Mouse (Mus musculus): ENCODE data around the gene Tmcc2.

Tmcc2 gene

DNA sequence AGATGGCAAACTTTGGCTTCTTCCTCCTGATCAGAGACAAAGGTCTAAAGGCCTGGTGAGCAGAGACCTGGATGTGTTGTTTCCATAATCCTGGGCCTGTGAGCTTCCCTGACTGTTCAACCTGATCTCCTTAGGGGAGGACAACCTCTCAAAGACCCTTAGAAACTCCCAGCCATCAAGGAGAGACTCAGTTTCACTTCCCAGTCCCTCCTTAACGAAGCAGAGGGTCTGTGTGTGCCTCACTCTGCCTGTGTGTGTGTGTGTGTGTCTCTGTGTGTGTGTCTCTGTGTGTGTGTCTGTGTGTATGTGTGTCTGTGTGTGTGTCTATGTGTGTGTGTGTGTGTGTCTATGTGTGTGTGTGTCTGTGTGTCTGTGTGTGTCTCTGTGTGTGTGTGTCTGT lies 47.4 kb downstream of the Tmcc2 start:
- CTCF ChIA-PET, result interaction anchor here in 1 of 4 experiments (1.7 kb wide), 1 partner anchor 12 kb away, joined by 6 read pairs; no protein-coding TSS in a partner anchor
- POLR2A ChIA-PET, result interaction anchor here in 3 of 4 experiments (0.7 to 1.7 kb wide), 3 partner anchors 10 to 126 kb away, joined by 3 to 6 read pairs (median 3); no protein-coding TSS in a partner anchor

DNA sequence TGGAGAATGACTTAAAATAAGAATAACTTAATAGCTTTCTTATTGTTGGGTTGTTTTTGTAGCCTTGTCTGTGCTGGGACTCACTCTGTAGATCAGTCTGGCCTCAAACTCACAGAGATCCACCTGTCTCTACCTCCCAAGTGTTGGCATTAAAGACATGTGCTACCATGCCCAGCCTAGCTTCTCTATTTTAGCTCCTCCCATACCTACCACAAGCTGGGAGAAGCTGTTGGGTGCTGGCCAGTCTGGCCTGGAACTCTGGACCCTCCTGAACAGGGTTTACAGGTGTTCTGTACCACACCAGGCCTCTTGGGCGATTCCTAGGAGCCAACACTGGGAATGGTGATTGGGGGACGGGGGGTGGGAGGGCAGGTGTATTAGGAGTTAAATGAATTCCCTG lies 47.9 kb downstream of the Tmcc2 start:
- ChIA-PET POLR2A (interaction anchor here in 3 of 4 experiments (0.5 to 2.4 kb wide), 10 partner anchors 10 to 866 kb away, joined by 3 to 11 read pairs (median 4); no protein-coding TSS in a partner anchor), CTCF (interaction anchor here in 1 of 4 experiments (1.4 to 2.0 kb wide), 3 partner anchors 13 to 131 kb away, joined by 4 to 6 read pairs (median 6); no protein-coding TSS in a partner anchor)

DNA sequence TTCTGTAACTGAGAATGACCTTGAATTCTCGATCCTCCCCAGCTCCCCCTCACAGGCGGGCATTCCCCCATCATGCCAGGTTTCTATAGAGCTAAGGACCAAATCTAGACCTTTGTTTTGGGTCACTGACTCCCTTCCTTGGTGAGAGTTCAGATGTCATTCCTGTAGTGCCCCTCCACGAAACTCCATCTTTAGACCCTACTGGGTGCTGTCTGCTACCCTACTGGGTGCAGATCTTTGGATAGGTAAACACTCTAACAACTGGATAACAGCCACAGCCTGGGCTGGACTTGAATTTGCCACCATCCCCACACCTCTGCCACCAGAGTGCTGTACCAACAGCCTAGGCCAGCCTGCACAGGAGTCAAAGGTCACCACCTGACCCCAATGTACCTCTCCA lies 48.6 kb downstream of the Tmcc2 start:
- ChIA-PET CTCF (interaction anchor here in 3 of 4 experiments (0.6 to 2.0 kb wide), 7 partner anchors 11 to 130 kb away, joined by 3 to 6 read pairs (median 4); no protein-coding TSS in a partner anchor), POLR2A (interaction anchor here (0.5 to 2.4 kb wide), 14 partner anchors 9 to 866 kb away, joined by 3 to 11 read pairs (median 4); no protein-coding TSS in a partner anchor)

DNA sequence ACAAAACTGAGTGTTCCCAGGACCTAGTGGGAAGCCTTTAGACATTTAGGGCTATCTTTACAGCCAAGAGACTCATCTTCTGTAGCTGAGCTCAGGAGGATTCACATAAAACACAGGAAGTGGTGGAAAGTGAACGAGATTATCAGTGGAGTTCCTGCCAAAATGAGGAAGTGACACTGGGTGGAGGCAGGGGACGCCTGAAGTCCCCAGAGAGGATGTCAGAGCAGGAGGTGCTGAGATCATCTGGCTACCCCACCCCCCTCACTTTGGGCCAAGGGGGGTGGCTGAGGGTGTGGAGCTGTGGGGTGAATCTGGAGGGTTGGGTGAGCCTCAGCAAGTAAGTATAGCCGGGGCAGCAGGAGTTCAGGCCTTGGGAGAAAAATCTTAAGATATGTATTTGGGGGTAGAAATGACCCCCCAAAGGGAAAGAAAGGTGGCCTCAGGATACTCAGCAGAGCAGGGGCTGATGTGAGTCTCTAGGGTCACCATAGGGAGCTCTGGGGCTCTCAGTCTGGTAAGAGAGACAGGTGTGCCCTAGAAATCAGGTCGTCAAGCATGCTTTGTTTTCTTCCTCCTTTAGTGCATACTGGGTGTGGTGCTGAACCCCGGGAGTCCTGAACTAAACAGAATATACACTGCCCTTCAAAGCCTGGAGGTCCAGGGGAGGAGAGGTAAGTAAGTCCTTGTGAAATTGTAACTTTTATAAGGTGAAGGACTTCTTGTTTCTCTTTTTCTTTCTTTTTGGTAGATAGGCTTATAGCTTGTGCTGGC lies 49.2 kb downstream of the Tmcc2 start:
- POLR2A ChIA-PET, result interaction anchor here (0.9 to 2.4 kb wide), 15 partner anchors 8 to 141 kb away, joined by 3 to 11 read pairs (median 4); no protein-coding TSS in a partner anchor

DNA sequence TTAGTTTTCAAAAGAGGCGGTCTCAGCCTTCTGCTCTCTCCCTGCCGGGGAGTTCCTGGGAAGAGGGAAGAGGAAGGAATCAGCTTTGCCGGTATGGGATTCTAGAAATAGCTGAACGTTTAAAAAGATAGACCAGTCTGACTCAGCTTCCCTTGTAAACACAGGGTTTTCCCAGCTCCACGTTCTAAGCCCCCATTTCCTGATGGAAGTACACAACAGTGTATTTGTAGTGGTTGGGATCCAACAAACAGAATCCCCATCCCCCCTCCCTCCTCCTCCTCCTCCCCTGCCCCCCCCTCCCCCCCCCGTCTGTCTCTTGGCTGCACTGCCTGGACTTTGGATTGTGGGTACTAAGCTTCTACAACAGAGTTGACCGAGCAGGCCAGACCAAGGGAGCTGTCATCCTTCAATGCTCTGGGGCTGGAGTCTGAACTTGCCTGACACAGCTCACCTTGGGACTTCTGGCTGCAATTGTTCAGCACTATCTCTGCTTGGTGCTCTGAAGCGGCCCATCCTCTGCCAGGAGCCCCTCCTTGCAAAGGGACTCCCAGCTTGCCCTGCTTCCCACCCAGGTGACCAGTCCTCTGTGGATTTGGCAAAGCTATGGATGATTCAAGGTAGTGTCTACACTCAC lies 52.9 kb downstream of the Tmcc2 start:
- ChIA-PET CTCF (interaction anchor here (0.5 to 1.6 kb wide), 9 partner anchors 13 to 183 kb away, joined by 3 to 7 read pairs (median 3); no protein-coding TSS in a partner anchor), POLR2A (interaction anchor here in 3 of 4 experiments (0.5 to 7.3 kb wide), 13 partner anchors 13 to 770 kb away, joined by 3 to 32 read pairs (median 4); partner anchors contain the start of gene Nuak2 (in 1 of the 3))

More for the DNA sequence above, 49.2 kb downstream of the Tmcc2 start:
- CTCF ChIA-PET, result interaction anchor here (0.6 to 2.0 kb wide), 11 partner anchors 11 to 130 kb away, joined by 3 to 6 read pairs (median 4); no protein-coding TSS in a partner anchor

DNA sequence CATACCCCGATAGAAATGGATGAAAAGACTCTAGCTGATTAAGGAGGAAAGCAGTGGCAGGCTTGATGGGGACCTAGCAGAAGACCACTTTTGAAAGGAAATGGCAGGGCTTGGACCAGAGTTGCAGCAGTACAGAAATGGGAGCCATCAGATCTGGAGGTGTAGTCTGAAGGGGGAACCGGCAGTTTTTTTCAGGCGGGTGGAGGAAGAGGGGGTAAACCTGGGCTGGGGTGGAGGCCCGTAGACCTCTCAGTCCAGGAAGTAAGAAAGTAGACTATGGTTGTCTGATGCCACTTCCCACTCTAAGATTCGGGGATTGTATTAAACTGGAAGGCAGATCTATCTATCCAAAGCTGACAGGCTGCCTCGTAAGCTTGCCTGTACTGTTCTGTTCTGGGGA lies 54.2 kb downstream of the Tmcc2 start:
- POLR2A ChIA-PET, result interaction anchor here in 3 of 4 experiments (0.6 to 7.3 kb wide), 14 partner anchors 9 to 139 kb away, joined by 3 to 32 read pairs (median 4); partner anchors contain the start of genes Nuak2 (in 1 of the 3) and Tmcc2 (in 1 of the 3)
- CTCF ChIA-PET, result interaction anchor here in 2 of 4 experiments (0.5 to 1.7 kb wide), 3 partner anchors 19 to 22 kb away, joined by 3 to 7 read pairs (median 7); no protein-coding TSS in a partner anchor

DNA sequence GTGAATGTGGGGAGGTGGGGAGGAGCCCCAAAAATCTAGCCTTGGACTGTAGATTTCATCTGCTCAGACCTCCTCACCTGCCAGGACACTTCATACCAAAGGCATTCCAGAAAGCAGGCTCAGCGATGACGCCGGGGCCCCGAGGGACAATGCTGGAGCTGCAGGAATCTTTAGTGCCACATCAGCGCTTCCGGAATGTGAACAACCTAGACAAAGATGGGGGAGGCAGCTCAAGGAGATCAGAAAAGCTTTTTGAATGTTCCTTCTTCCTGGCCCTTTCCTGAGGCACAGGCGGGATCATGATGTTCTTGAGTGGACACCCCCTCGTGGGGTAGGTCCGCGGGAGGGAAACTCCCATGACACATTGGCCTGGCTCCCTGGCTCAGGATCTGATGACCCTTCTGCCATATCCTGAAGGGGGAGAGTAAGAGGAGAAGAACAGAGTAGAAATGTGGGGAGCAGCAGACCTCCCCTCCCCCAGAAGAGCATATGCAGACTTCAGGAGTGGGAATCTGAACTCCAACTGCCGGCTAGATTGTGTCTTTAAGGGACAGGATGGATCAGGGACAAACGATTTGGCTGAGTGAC lies 55.6 kb downstream of the Tmcc2 start:
- CTCF ChIA-PET, result interaction anchor here in 3 of 4 experiments (0.6 to 3.5 kb wide), 13 partner anchors 16 to 356 kb away, joined by 3 to 13 read pairs (median 4); no protein-coding TSS in a partner anchor
- POLR2A ChIA-PET, result interaction anchor here (0.6 to 7.3 kb wide), 28 partner anchors 9 to 1603 kb away, joined by 3 to 32 read pairs (median 4); partner anchors contain the start of genes Nuak2 (in 1 of the 4), Rbbp5 (in 1 of the 4) and Tmcc2 (in 1 of the 4)

DNA sequence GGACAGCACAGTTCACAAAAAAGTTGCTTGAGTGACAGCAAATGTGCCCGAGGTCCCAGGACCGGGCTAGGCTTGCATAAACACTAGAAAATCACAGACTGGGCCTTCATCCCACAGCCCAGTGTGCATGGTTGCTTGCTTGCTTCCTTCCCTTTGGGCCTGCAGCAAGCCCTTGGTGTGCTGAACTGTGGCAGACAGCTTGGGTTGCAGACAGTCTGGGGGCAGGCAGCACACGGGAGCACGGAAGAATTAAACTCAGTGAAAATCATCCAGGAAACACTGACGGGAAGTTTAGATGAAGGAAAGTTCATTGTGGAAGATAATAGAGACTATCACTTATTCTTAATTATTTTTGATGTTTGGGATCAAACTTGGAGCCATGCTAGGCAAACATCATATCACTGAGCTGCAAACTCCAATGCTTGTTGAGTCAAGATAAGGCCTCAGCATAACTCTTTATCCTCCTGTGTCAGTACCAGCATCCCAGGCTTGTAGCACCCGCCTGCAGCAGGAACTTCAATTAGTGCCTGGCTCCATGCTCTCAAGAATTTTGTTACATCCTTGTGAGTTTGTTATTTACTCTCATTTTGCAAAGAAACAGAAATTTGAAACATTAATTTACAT lies 56.8 kb downstream of the Tmcc2 start:
- POLR2A ChIA-PET, result interaction anchor here (0.7 to 7.3 kb wide), 26 partner anchors 8 to 1602 kb away, joined by 3 to 32 read pairs (median 4); partner anchors contain the start of genes AC124108.1 (in 1 of the 4), Lemd1 (in 1 of the 4), Nuak2 (in 1 of the 4) and Rbbp5 (in 1 of the 4)
- CTCF ChIA-PET, result interaction anchor here in 3 of 4 experiments (0.6 to 3.5 kb wide), 14 partner anchors 11 to 336 kb away, joined by 3 to 13 read pairs (median 4); partner anchors contain the start of gene Elk4 (in 1 of the 3)

DNA sequence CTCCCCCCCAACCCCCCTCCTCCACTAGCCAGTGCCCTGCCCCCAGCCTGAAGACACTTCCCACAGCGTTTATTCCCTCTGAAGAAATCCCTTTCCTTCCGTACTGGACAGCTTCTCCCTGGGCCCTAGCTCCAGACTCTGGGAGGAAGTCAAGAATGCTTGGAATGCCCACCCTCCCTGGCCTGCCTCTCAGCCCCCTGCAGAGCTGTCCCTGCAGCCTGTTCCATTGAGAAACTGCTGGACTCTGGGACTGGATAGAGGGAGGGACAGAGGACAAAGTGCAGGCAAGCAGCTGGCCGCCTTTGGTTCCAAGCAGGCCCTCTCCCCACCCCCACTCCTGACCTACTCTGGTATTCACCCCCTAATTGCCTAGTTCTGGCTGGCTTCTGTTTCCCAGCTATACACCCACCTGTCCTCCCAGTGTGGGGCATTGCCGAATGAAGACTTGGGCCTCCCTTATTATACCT lies 57.4 kb downstream of the Tmcc2 start:
- POLR2A ChIA-PET, result interaction anchor here (0.6 to 7.3 kb wide), 22 partner anchors 8 to 143 kb away, joined by 3 to 32 read pairs (median 4); partner anchors contain the start of genes AC124108.1 (in 1 of the 4), Lemd1 (in 1 of the 4), Nuak2 (in 1 of the 4) and Rbbp5 (in 1 of the 4)
- CTCF ChIA-PET, result interaction anchor here in 3 of 4 experiments (0.5 to 3.5 kb wide), 12 partner anchors 11 to 335 kb away, joined by 3 to 13 read pairs (median 4); partner anchors contain the start of gene Elk4 (in 1 of the 3)

DNA sequence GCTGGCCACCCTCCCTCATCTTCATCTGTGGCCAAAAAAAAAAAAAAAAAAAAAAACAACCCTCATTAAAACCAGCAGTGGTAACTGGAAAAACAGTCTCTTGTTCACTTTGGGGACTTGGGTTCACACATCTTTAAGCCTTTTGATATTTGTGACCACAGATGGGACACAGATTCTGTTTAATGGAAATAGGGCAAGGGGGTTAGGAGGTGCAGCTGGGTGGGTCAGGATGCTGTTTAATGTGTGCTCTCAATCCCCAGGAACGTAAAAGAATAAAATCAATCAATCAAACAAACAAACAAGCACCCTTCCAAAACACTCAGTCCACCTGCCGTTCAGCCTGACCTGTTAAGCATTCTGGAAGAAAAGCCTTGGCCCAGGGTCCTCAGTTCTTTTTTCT lies 57.9 kb downstream of the Tmcc2 start:
- ChIA-PET CTCF (interaction anchor here in 3 of 4 experiments (0.5 to 3.5 kb wide), 12 partner anchors 10 to 335 kb away, joined by 3 to 13 read pairs (median 4); partner anchors contain the start of gene Elk4 (in 1 of the 3)), POLR2A (interaction anchor here in 3 of 4 experiments (0.6 to 7.3 kb wide), 17 partner anchors 7 to 141 kb away, joined by 3 to 32 read pairs (median 5); partner anchors contain the start of gene Nuak2 (in 1 of the 3))

DNA sequence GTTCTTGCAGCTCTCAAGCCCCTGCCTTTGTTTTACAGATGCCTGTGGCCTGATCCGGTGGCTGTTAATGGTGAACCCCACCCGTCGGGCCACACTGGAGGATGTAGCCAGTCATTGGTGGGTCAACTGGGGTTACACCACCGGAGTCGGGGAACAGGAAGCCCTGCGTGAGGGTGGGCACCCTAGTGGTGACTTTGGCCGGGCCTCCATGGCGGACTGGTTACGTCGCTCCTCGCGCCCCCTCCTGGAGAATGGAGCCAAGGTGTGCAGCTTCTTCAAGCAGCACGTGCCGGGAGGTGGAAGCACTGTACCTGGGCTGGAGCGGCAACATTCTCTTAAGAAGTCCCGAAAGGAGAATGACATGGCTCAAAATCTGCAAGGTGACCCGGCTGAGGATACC lies 59.8 kb downstream of the Tmcc2 start:
- ChIA-PET POLR2A (interaction anchor here (0.6 to 1.9 kb wide), 14 partner anchors 8 to 207 kb away, joined by 3 to 11 read pairs (median 4); partner anchors contain the start of gene Nuak2 (in 2 of the 4)), CTCF (interaction anchor here (0.6 to 2.4 kb wide), 30 partner anchors 8 to 677 kb away, joined by 3 to 20 read pairs (median 4); no protein-coding TSS in a partner anchor)

DNA sequence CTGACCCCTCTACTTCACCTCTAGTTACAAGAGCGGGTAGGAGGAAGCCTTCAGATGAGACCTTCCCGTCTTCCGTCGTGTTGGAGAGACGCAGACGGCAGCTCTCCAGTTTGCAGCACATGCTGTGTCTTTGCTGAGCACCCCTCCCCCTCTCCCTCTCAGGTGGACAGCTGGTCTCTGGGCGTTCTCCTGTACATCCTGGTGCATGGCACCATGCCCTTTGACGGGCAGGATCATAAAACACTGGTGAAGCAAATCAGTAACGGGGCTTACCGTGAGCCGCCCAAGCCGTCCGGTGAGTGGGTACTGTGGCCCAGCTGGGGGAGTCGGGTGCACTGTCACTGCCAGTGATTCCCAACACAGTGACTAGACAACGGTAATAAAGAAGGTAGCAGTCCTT lies 60.7 kb downstream of the Tmcc2 start:
- ChIA-PET POLR2A (interaction anchor here (0.6 to 1.9 kb wide), 12 partner anchors 8 to 208 kb away, joined by 3 to 11 read pairs (median 4); partner anchors contain the start of gene Nuak2 (in 2 of the 4)), CTCF (interaction anchor here (0.5 to 2.4 kb wide), 24 partner anchors 8 to 315 kb away, joined by 3 to 20 read pairs (median 4); no protein-coding TSS in a partner anchor)

DNA sequence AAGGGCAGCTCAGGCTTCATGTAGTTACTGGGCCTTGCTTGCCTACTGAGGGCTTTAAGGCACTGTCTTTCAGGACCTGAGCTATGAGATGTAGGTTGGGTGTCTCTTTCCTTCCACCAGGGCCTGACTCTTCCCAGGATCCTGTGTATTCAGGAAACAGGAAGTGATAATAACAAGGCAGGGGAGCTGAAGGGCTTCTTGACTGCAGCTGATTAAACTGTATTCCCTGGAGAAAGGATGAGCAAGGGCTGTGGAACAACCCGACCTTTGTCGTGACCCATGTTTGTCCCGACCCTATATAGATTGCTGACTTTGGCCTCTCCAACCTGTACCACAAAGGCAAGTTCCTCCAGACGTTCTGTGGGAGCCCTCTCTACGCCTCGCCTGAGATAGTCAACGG lies 61.4 kb downstream of the Tmcc2 start:
- ChIA-PET POLR2A (interaction anchor here in 2 of 4 experiments (0.8 to 1.9 kb wide), 5 partner anchors 11 to 91 kb away, joined by 3 to 6 read pairs (median 4); no protein-coding TSS in a partner anchor), CTCF (interaction anchor here in 3 of 4 experiments (0.7 to 2.4 kb wide), 8 partner anchors 17 to 37 kb away, joined by 3 to 13 read pairs (median 6); no protein-coding TSS in a partner anchor)

DNA sequence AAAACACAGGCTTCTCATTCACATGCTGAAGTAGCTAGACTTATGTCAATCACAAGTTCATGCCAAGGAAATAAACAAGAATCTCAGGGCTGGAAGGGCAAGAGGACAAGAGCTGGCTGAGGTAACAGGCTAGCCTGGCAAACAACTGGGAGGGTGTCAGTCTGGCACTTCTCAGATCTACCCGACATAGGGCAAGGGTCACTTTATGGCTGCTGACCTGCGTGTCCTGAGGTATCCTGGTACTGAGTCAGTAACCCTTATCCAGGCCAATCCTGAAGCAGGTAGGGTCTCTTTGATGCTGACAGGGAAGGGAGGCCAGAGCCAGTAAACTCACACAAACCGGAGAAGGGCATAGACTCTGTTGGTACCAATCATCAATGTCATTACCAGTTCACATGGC lies 62.5 kb downstream of the Tmcc2 start:
- POLR2A ChIA-PET, result interaction anchor here in 1 of 4 experiments (1.1 to 4.5 kb wide), 2 partner anchors 12 to 75 kb away, joined by 3 to 28 read pairs; partner anchors contain the start of gene Nuak2
- CTCF ChIA-PET, result interaction anchor here in 3 of 4 experiments (0.5 to 1.4 kb wide), 4 partner anchors 20 to 74 kb away, joined by 3 to 4 read pairs (median 4); no protein-coding TSS in a partner anchor

DNA sequence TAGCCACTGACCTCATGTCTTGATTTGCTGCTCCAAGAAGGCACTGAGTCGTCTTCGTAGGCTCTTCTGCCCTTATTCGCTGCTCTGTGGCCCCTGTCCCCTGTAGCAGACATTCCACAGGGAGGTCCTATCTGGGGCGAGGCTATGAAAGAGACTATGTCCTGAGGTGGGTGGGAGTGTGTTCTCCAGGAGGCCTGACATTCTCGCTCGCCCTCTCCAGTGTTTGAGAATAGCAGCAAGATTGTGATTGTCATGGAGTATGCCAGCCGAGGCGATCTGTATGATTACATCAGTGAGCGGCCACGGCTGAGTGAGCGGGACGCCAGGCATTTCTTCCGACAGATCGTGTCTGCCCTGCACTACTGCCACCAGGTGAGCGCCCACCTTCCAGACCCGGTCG lies 63.6 kb downstream of the Tmcc2 start:
- ChIA-PET CTCF (interaction anchor here in 2 of 4 experiments (0.6 to 1.4 kb wide), 3 partner anchors 28 to 211 kb away, joined by 3 to 4 read pairs (median 3); no protein-coding TSS in a partner anchor), POLR2A (interaction anchor here in 2 of 4 experiments (1.0 to 4.5 kb wide), 3 partner anchors 11 to 189 kb away, joined by 3 to 28 read pairs (median 3); partner anchors contain the start of gene Nuak2 (in 1 of the 2))

DNA sequence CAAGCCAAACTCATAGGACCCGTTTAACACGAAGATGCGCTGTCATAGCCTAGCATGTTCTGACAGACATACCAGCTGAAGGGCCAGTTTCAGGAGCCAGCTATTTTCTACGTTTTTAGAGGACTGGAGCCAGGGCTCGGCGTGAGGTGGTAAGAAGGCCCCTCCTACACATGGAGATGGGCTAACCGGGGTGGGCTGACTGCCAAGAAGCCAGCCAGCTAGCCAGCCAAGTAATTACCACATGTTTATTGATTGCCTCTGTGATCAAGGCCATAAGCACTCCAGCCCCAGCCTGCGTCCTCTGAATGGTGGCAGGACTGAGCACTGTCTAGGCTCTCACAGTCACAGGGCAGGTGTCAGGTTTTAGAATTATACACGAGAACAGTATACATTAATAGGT lies 64.3 kb downstream of the Tmcc2 start:
- ChIA-PET POLR2A (interaction anchor here in 3 of 4 experiments (1.0 to 4.5 kb wide), 9 partner anchors 8 to 188 kb away, joined by 3 to 28 read pairs (median 3); partner anchors contain the start of gene Nuak2 (in 2 of the 3)), CTCF (interaction anchor here in 2 of 4 experiments (1.0 to 1.1 kb wide), 3 partner anchors 14 to 29 kb away, joined by 3 to 4 read pairs (median 4); no protein-coding TSS in a partner anchor)

Data from embryonic stem cell, embryonic (primary cell).